Mouse (Mus musculus) layer of hippocampus, adult 9-10 months (tissue): Measurements from ENCODE around the gene Rassf7.
"Not testable (repeated sequence)": the region's sequence is repeated elsewhere in the genome, so short reads cannot be mapped to it uniquely, and the experiment has no call there.

Experiments used
- DNase-seq: peaks from one replicate; pipeline ENCODE4 v3.0.0; 2022; ENCODE audit warnings: low spot score

The Rassf7 gene

DNA sequence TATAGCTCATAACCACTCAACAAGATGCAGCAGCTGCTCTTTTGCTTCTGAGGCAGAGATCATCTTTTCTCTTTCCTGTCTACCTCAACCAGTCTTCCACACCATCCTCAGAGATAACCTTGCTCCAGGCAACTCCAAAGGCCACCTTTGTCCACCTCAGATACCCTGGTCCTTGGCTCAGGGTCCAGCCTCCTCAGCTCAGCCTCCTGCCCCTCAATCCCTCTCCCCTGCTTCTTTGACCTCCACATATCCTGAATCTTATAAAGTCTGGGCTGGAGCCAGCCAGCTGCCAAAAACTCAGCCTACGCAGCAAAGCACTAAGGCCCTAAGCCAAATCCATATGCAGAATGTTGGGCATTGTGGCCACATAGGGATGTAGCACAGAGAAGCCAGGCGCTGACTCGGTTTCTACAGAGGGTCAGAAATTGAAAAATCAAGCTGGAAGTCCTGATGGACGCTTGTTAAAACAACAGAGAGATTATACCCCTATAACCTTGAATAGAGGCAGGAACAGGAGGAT, 7.1 kb downstream of the Rassf7 start:
- no peak for DNase-seq

DNA sequence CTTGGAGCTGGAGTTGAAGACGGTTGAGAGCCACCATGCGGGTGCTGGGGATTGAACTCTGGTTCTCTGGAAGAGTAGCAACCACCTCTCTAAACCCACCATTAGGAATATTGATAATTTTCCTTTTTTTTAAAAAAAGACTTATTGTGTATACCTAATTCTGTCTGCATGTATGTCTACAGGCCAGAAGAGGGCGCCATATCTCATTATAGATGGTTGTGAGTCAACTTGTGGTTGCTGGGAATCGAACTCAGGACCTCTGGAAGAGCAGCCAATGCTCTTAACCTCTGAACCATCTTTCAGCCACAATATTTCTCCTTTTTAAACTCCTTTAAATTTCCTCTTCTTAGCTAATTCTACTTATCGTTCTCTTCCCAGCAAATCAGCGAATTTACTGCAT, 10.9 kb downstream of the Rassf7 start:
- DNase-seq = no peak

DNA sequence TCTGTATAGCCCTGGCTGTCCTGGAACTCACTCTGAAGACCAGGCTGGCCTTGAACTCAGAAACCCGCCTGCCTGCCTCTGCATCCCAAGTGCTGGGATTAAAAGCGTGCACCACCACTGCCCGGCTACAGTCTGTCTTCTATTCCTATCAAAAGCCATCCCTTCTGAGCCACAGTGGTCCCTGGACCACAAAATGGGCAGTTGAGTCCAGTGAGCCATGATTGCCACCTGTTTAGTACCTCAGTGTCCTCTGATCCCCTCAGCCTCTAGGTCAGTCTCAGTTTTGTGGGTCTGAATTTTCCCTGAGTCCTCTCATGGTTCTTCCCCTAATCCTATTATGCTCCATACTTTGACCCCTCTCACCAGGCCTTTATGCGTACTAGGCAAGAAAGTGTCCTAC, 12.1 kb downstream of the Rassf7 start:
- DNase-seq = no peak

GRCm38 (mm10) chr7:141228279-141229067, 12.8 kb downstream of the Rassf7 start, which contains the start of gene Phrf1:
Phrf1 (plus strand) TSS chr7:141228784.
- peak; percentile 71 for DNase-seq

DNA sequence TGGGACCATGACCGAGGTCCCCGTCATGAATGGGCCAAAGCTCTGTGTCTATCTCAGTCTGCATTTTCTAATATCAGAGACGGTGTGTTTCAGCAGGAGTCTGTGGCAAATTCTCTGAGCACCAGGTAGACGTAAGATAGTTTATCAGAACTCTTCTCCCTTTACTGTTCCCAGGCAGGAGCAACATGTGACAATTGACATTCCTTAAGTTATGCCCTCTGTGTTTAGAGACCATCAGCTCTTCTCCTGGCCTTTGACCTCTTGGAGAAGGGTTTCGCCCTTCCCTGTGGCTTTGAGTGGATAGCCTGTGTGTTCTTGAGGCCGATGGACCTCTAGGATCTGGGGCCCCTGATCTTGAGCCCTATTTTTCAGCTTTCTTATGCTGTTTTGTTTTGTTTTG, 14.0 kb downstream of the Rassf7 start:
- no peak for DNase-seq

DNA sequence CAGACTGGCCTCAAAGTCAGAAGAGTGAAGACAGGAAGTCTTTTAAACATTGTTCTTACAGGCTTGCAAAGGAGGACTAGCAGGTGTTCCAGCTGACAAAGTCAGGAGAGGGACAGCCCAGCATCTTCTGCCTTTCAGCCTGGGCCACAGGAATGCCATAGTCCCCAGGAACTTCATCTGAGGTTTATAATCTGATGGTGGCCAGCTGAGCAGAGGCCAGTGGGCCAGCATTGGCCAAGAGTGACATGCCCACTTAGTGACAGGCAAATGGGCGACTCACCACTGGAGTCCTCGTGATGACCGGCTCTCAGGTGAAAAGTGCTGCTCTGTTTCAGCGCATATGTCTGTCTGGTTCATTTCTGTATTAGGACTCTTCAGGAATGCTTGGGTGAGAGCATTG, 14.9 kb downstream of the Rassf7 start:
- no peak for DNase-seq

GRCm38 (mm10) chr7:141231111-141231510, 15.5 kb downstream of the Rassf7 start:
- no peak for DNase-seq

GRCm38 (mm10) chr7:141231551-141231950, 15.9 kb downstream of the Rassf7 start:
- DNase-seq = no peak

GRCm38 (mm10) chr7:141250486-141250885, 34.8 kb downstream of the Rassf7 start:
- DNase-seq = not testable (repeated sequence)

DNA sequence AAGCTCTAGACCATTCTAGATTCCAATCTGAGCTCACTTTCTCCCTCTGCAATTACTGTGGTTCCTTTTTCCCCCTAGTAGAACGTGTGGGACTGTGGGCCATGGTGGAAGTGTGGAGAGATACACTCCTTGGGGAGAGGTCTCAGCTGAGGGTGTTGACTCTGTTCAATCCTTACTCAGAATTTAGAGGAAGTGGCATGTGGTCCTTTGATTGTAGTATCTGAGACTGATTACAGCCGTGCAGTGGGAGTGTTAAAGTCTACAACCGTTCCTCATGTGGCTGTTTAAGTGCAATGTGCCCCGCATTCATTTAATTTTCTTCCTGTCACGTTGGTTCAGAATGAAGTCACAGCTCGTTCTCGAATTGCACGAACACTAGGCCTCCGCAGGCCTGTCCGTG, 40.5 kb downstream of the Rassf7 start:
- DNase-seq = no peak

- no peak for DNase-seq
Measured at GRCm38 (mm10) chr7:141261480-141261879, 45.8 kb downstream of the Rassf7 start.

GRCm38 (mm10) chr7:141263640-141264039, 48.0 kb downstream of the Rassf7 start:
- DNase-seq = no peak

GRCm38 (mm10) chr7:141264041-141264700, 48.5 kb downstream of the Rassf7 start:
- no peak for DNase-seq

- DNase-seq = no peak
Measured at GRCm38 (mm10) chr7:141264761-141265410, 49.2 kb downstream of the Rassf7 start.

DNA sequence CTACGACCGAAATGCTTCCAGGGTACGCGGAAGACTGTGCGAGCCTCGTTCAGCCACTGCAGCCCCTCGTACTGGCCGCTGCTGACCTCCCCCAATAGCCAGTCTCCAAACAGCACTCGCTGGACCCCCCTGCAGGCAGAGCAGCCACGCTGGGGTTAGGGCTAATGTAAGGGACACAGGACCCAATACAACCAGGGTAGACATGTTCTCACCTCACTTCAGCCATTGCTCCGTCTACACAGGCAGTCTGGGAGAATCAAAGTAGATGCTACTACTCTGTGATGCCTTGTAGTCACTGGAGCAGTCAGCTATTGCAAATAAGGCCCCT, 49.7 kb downstream of the Rassf7 start:
- no peak for DNase-seq

GRCm38 (mm10) chr7:141265739-141266561, 50.3 kb downstream of the Rassf7 start, which contains the start of gene Irf7:
Irf7 (minus strand) TSS chr7:141266481.
- DNase-seq = no peak
